Mouse (Mus musculus) embryonic facial prominence, embryonic 13.5 days (tissue): ENCODE results near the gene Wdr63. TPM values are rescaled to one million over a fixed set of nuclear protein-coding genes. Genes with fewer than 3 reads are reported as not detected.

Experiments used
- ATAC-seq: fragments of 200-750 bp; cut with Nextera tagmentation; 2 replicates; pipeline ENCODE4 v1.8.0; 2017; ENCODE audit warnings: low read depth; ENCODE audit not compliant: insufficient number of reproducible peaks, insufficient read depth, low FRiP score, low TSS enrichment
- H3K27ac ChIP-seq: fragments of 300-500 bp; sonication (generic); 2 replicates; pipeline ENCODE4 v1.5.1; 2015; ENCODE audit warnings: moderate library complexity, mild to moderate bottlenecking, inconsistent platforms
- H3K27me3 ChIP-seq: fragments of 300-500 bp; sonication (generic); 2 replicates; pipeline ENCODE4 v1.6.1; 2015; ENCODE audit warnings: mild to moderate bottlenecking, inconsistent platforms
- H3K36me3 ChIP-seq: fragments of 300-500 bp; sonication (generic); 2 replicates; pipeline ENCODE4 v1.6.1; 2015; ENCODE audit warnings: mild to moderate bottlenecking, inconsistent platforms
- H3K4me1 ChIP-seq: fragments of 300-500 bp; sonication (generic); 2 replicates; pipeline ENCODE4 v1.6.1; 2015; ENCODE audit warnings: inconsistent platforms
- H3K4me2 ChIP-seq: fragments of 300-500 bp; sonication (generic); 2 replicates; pipeline ENCODE4 v1.6.1; 2015; ENCODE audit warnings: moderate library complexity, mild to moderate bottlenecking, inconsistent platforms
- H3K4me3 ChIP-seq: fragments of 300-500 bp; sonication (generic); 2 replicates; pipeline ENCODE4 v1.5.1; 2015; ENCODE audit warnings: mild to moderate bottlenecking, inconsistent platforms
- H3K9ac ChIP-seq: fragments of 300-500 bp; sonication (generic); 2 replicates; pipeline ENCODE4 v1.6.1; 2015; ENCODE audit warnings: mild to moderate bottlenecking, inconsistent platforms
- H3K9me3 ChIP-seq: fragments of 300-500 bp; sonication (generic); 2 replicates; pipeline ENCODE4 v1.6.1; 2016; ENCODE audit warnings: inconsistent platforms
- WGBS: fragments of 180-500 bp; shearing (Covaris S2); methylation state at CpG from one replicate; pipeline ENCODE4 v1.1.7; 2015; ENCODE audit warnings: mixed read lengths; 5-methylcytosine and 5-hydroxymethylcytosine counted together
- polyA plus RNA-seq: library from polyadenylated mRNA; unstranded; fragments of >200 nt; fragmentation: Nextera tagmentation; extraction: Ambion mirVana; gene quantifications from 2 replicates; pipeline ENCODE4 v1.2.1, GENCODE M21; 2015

Wdr63 gene
- polyA plus RNA-seq = 0.48 TPM in 1 of 2 replicates, not detected in the other

DNA sequence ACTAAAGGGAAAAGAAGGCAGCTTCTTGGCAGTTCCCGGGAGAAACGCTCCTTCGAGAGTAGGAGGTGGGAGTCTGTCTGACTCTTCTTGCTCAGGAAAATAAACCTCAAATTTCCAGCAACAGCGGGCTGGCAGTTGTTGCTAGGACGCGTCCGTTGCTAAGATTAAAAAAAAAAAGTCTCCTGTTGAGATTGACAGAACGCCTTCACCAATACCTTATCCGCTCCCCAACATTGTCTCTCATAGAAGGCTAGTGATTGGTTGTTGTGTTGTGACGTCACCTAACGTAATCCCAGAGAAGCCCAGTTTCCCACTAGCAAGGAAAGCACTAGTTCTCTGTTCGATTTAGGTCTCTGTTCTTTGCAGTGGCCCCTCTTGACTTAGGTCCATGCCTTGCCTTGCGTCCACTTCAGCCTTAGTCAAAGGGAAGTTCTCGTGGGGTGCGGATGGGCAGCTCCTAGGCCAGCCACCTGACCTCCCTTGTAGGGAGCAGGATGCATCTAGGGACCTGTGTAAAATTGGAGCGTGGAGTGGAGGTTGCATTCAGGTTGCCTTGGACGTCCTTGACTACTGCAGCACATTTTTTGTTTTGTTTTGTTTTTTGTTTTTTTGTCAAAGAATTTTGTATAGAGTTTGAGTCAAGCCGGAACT, at the start of gene Wdr63:
TSS of gene Wdr63 (minus strand) at position 210 of the 651 bp plus-strand sequence.
- peak within 1 kb of the TSS; percentile 86 for H3K4me2 ChIP-seq
- peak within 1 kb of the TSS; percentile 59 for H3K9ac ChIP-seq
- peak; percentile 89 for ATAC-seq

GRCm38 (mm10) chr3:146156811-146157210, 48.9 kb upstream of the Wdr63 start:
- no peak for ATAC-seq
- 77% methylated on average over 2 of the region's 2 CpGs for WGBS
- Histone ChIP-seq H3K9me3 (0 out of 2 replicates have a peak, but pooled peaks cover 4% of the 10 kb centered on the region), H3K4me3 (no peak overlapping the region), H3K27me3 (peaks cover 53% of the 10 kb centered on the region), H3K36me3 (no peaks in the 10 kb centered on the region), H3K27ac (no peak overlapping the region), H3K4me1 (peaks cover 13% of the 10 kb centered on the region), H3K4me2 (no peak overlapping the region), H3K9ac (no peak overlapping the region)

More for the DNA sequence above, at the start of gene Wdr63:
- Histone ChIP-seq H3K36me3 (no peaks in the 10 kb centered on the region), H3K27ac (no peak within 1 kb of the TSS), H3K4me1 (peaks cover 9% of the 10 kb centered on the region), H3K9me3 (no peaks in the 10 kb centered on the region), H3K4me3 (peak within 1 kb of the TSS; percentile 46), H3K27me3 (peaks cover 3% of the 10 kb centered on the region; the same call in 1 of the 2 replicates)
- 10% methylated on average over 18 of the region's 18 CpGs for WGBS

DNA sequence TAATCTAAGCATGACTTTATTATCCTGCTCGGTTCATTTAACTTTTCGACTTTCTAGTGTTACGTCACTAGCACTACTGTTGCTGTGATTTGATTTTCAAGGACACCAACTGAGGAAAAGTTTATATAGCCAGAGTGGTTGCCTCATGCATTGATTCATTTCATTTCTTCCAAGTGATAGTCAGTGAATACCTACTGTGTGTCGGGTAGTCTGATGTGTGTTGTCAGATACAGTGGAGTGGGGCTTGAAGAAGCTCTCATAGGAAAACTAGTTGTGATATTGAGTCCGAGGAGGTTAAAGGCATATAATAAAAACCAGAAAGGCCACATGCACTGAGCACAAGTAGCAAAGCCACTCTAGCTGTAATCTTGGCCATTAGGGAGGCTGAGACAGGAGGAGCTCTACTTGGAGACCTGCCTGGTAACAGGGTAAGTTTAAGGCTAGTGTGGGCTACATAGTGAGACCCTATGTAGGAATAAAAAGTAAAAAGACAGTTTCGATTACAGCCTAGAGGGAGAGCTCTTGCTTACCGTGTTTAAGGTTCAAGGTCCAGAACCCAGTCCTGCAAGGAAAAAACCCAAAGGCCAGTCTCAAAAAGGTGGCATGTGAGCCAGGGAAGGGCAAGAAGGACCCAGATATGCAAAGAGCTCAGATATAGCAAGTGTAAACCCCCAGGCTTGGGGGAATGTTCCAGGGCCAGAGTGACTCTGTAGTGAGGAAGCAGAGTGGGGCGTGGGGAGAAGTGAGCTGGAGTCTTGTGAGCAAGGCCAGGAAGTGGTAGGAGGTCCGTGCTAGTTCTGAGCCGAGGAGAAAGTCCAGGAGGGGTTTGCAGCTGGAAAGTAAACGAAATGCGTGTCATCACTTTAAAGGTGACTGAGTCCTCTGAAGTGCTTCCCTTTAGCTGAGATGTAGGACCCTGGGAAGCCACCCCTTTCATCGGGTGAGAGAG, 48.0 kb upstream of the Wdr63 start:
- H3K4me3 ChIP-seq = no peak overlapping the region
- ATAC-seq = no peak
- no peaks in the 10 kb centered on the region for H3K36me3 ChIP-seq
- 0 out of 2 replicates have a peak, but pooled peaks cover 4% of the 10 kb centered on the region for H3K9me3 ChIP-seq
- H3K27me3 ChIP-seq = peaks cover 62% of the 10 kb centered on the region
- H3K4me1 ChIP-seq = peaks cover 13% of the 10 kb centered on the region
- WGBS = 79% methylated on average over 13 of the region's 13 CpGs
- H3K4me2 ChIP-seq = no peak overlapping the region
- no peak overlapping the region for H3K27ac ChIP-seq
- H3K9ac ChIP-seq = no peak overlapping the region

DNA sequence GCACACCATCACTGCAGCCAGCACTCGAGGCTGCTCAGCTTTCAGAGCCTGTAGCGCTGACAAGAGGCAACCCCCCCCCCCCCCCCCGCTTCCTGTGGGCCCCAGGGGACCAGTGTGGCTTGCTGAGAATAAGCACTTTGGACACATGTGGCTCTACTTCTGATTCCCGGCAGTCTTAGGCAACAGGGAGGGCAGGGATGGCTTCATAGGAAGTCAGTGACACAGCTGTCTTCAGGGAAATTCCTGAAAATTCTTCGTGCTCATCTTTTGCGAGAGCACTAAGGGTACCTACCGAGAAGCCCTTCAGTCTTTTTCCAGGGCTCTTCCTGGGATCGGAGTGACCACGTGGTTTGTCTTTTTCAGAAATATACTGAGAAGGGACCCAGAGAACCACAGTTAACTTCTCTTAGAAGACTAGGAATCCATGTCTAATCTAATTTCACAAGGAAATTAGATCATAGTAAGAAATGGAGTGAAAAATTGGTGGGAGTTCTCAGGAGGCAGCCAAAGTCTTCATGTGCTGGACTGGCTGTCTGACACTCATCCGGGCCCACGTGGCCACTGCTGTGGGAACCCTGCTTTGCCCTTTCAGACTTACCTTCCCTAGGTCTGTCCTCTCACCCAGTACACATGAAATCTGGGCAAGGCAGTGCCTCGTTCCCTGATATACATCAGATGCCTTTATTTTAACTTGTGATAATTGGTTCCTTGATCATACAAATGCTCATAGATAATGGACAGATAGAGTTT, 46.1 kb upstream of the Wdr63 start:
- H3K9me3 ChIP-seq = no peaks in the 10 kb centered on the region
- H3K36me3 ChIP-seq = no peaks in the 10 kb centered on the region
- H3K27ac ChIP-seq = no peak overlapping the region; the same call in 1 of the 2 replicates
- H3K27me3 ChIP-seq = peaks cover 69% of the 10 kb centered on the region
- no peak overlapping the region for H3K9ac ChIP-seq
- peak overlapping the region; percentile 13; the same call in 1 of the 2 replicates for H3K4me3 ChIP-seq
- H3K4me2 ChIP-seq = peak overlapping the region; percentile 47
- ATAC-seq = peak; percentile 53; the same call in 1 of the 2 replicates
- 10% methylated on average over 11 of the region's 12 CpGs for WGBS
- peaks cover 26% of the 10 kb centered on the region for H3K4me1 ChIP-seq

DNA sequence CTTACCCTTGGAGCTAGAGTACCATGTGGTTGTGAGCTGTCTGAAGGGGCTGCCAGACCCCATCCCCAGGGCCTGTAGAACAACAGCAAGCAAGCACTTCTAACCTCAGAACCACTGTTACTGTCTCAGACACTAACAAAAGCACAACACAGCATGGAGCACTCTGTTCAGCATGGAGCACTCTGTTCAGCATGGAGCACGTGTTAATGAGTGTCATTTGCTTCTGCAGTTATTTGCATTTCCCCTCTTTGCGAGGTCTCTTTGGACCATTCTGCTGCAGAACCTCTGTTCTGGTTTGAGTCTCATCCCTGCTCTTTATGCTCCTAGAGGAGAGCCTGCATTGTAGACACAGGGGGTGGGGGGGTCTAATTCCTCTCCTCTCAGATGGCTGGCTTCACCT, 45.0 kb upstream of the Wdr63 start:
- peaks cover 79% of the 10 kb centered on the region for H3K27me3 ChIP-seq
- WGBS = 81% methylated on average over 2 of the region's 2 CpGs

GRCm38 (mm10) chr3:146152348-146152747, 44.4 kb upstream of the Wdr63 start:
- WGBS = 76% methylated on average over 8 of the region's 8 CpGs
- H3K9ac ChIP-seq = no peak overlapping the region
- H3K27me3 ChIP-seq = peaks cover 81% of the 10 kb centered on the region
- ATAC-seq = no peak
- no peaks in the 10 kb centered on the region for H3K9me3 ChIP-seq
- H3K36me3 ChIP-seq = no peaks in the 10 kb centered on the region
- H3K4me1 ChIP-seq = peaks cover 26% of the 10 kb centered on the region
- H3K4me3 ChIP-seq = no peak overlapping the region
- H3K27ac ChIP-seq = no peak overlapping the region
- H3K4me2 ChIP-seq = no peak overlapping the region

More for the DNA sequence above, 45.0 kb upstream of the Wdr63 start:
- no peak overlapping the region for H3K4me2 ChIP-seq
- no peak overlapping the region for H3K4me3 ChIP-seq
- H3K36me3 ChIP-seq = no peaks in the 10 kb centered on the region
- ATAC-seq = no peak
- no peak overlapping the region for H3K27ac ChIP-seq
- no peaks in the 10 kb centered on the region for H3K9me3 ChIP-seq
- peaks cover 26% of the 10 kb centered on the region for H3K4me1 ChIP-seq
- H3K9ac ChIP-seq = no peak overlapping the region

- no peaks in the 10 kb centered on the region for H3K36me3 ChIP-seq
These were observed 43.8 kb upstream of the Wdr63 start for GRCm38 (mm10) chr3:146151755-146152154.

DNA sequence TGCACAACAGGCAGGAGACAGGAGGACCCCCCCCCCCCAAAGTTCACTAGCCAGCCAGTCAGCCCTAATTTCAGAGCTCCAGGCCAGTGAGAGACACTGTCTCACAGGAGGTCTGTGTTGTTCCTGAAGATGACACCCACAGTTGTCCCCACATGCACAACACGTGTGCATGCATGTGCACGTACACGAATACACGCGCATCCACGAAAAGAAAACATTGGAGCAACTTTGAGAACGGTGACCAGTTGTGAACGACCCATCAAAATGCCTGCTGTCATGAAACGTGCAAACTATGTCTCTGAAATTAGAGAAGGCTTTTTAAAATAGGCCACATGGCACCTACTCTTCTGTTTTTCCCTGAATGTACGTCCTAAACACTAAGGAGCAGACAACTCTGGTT, 43.4 kb upstream of the Wdr63 start:
- Histone ChIP-seq H3K4me2 (no peak overlapping the region), H3K27me3 (peaks cover 78% of the 10 kb centered on the region), H3K9ac (no peak overlapping the region), H3K9me3 (no peaks in the 10 kb centered on the region), H3K4me3 (no peak overlapping the region), H3K27ac (no peak overlapping the region), H3K4me1 (peaks cover 26% of the 10 kb centered on the region), H3K36me3 (no peaks in the 10 kb centered on the region)
- no peak for ATAC-seq
- 83% methylated on average over 10 of the region's 10 CpGs for WGBS

More at GRCm38 (mm10) chr3:146151755-146152154, 43.8 kb upstream of the Wdr63 start:
- H3K4me1 ChIP-seq = peaks cover 26% of the 10 kb centered on the region
- H3K9me3 ChIP-seq = no peaks in the 10 kb centered on the region
- H3K9ac ChIP-seq = no peak overlapping the region
- peaks cover 80% of the 10 kb centered on the region for H3K27me3 ChIP-seq
- no peak overlapping the region for H3K4me2 ChIP-seq
- 88% methylated on average over 8 of the region's 8 CpGs for WGBS
- no peak for ATAC-seq
- no peak overlapping the region for H3K27ac ChIP-seq
- H3K4me3 ChIP-seq = no peak overlapping the region

DNA sequence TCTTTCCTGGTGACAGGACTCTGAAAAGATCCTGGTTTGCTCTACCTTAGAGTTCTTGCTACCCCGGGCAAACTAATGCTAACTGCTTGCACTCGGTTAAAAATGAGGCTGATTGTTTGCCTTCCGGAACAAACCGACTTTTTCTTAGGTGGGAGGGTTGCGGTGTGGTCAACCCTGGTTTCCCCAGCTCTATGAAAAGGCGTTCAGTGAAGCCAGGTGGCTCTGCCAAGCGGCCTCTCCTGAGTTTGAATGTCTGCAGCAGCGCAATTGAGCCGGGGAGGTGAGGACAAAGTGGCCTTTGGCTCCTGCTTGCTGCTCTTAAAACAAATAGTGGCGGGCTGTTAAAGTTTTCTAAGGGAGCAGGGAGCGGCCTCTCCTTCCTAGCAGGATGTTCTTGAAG, 42.6 kb upstream of the Wdr63 start:
- no peak for ATAC-seq
- Histone ChIP-seq H3K9me3 (no peaks in the 10 kb centered on the region), H3K4me3 (peak overlapping the region; percentile 46), H3K4me1 (peaks cover 26% of the 10 kb centered on the region), H3K27me3 (peaks cover 72% of the 10 kb centered on the region), H3K36me3 (no peaks in the 10 kb centered on the region), H3K4me2 (peak overlapping the region; percentile 91), H3K27ac (no peak overlapping the region), H3K9ac (no peak overlapping the region)
- 20% methylated on average over 11 of the region's 11 CpGs for WGBS

GRCm38 (mm10) chr3:146150058-146150400, 42.1 kb upstream of the Wdr63 start:
- Histone ChIP-seq H3K27me3 (peaks cover 73% of the 10 kb centered on the region), H3K27ac (no peak overlapping the region)

More at GRCm38 (mm10) chr3:146150058-146150400, 42.1 kb upstream of the Wdr63 start:
- Histone ChIP-seq H3K36me3 (no peaks in the 10 kb centered on the region), H3K4me3 (peak overlapping the region; percentile 46), H3K9ac (peak overlapping the region; percentile 57; the same call in 1 of the 2 replicates), H3K4me1 (peaks cover 26% of the 10 kb centered on the region), H3K4me2 (peak overlapping the region; percentile 91), H3K9me3 (no peaks in the 10 kb centered on the region)
- ATAC-seq = no peak
- WGBS = under 1% methylated on average over 26 of the region's 26 CpGs
